Mouse (Mus musculus) frontal cortex, adult 2 months (tissue): ENCODE results near the gene Ago4. TPM values are rescaled to one million over a fixed set of nuclear protein-coding genes. Genes with fewer than 3 reads are reported as not detected.

Source experiments
- DNase-seq, 2 experiments: peaks; one replicate each; pipeline ENCODE4 v3.0.0; 2022; ENCODE audit warnings: low spot score in 1 of 2; ENCODE audit errors: extremely low spot score in 1 of 2
- polyA plus RNA-seq: library from polyadenylated mRNA; depleted of rRNA; stranded (reverse); fragments of >200 nt; gene quantifications from 2 replicates; pipeline ENCODE4 v1.2.3, GENCODE M21; 2012

Ago4 gene
- polyA plus RNA-seq, 1 experiment: 6.4 TPM

- no peak for DNase-seq
Observed at GRCm38 (mm10) chr4:126526828-126527227, 6.4 kb downstream of the Ago4 start.

GRCm38 (mm10) chr4:126526164-126526563 lies 7.1 kb downstream of the Ago4 start:
- no peak for DNase-seq

GRCm38 (mm10) chr4:126512308-126513066 lies 20.8 kb downstream of the Ago4 start:
- no peak for DNase-seq

DNA sequence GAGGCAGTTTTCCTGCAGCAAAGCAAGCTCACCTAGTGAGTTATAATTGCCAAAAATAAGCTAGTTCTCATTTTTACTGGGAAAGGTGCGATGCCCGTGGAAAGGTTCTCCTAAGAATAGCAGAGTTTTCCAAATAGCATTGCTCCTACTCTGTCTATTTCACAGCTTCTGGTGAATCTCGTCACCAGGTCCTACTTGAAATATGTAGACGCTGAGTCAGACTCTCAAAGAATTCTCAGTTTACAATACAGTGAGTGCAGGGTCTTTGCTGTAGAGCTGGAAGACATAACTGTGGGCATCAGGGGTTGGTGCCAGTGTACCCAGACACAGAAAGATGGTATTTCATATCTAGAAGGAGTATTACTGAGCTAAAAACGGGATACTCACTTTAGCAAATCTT lies 22.3 kb downstream of the Ago4 start:
- no peak for DNase-seq

- no peak for DNase-seq
Observed at GRCm38 (mm10) chr4:126509072-126509471, 24.2 kb downstream of the Ago4 start.

DNA sequence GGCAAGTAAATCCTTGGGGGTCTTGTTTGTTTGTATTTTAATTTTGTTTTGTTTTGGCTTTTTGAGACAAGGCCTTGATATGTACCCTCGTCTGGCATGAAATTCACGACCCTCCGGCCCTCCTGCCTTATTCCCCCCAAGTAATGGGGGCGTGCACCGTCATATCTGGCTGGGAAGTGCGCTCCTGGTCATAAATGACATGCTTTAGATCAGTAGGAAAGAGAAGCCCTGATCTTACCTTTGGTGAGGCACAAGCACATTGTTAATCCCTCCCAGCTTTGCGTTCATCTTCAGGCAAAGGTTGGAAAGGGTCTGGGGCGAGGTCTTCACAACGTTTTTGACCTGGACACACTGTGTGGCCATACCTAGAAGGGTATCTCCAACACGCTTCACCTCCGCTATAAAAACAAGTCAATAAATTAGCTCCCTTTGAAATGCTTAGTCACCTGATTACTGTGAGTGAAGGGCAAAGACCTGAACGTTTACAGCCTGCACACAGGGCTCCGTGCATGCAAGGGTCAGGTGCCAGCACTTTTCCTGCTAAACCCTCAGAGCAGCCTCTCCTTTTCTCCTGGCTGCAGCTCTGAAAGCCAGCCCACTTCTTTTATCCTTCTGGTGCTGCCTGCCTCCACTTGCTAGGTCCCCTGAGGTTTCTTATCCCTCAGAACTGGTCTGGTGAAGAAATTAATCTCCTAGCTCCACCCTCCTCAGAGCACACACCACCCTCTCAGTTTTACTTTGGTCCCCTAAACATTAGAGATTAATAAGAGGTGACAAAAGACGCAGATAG lies 25.0 kb downstream of the Ago4 start:
- no peak for DNase-seq

DNA sequence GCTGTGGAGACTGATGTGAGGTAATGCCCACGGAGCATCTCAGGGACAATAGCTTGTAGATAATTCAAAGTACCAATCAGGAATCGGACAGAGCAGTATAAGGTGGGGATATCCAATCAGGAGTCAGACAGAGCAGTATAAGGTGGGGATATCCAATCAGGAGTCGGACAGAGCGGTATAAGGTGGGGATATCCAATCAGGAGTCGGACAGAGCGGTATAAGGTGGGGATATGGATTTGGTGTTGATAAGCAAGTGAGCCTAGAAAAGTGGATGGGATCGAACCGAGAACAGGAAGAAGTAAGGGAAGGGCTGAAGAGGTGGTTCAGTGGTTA lies 30.3 kb downstream of the Ago4 start:
- no peak for DNase-seq

DNA sequence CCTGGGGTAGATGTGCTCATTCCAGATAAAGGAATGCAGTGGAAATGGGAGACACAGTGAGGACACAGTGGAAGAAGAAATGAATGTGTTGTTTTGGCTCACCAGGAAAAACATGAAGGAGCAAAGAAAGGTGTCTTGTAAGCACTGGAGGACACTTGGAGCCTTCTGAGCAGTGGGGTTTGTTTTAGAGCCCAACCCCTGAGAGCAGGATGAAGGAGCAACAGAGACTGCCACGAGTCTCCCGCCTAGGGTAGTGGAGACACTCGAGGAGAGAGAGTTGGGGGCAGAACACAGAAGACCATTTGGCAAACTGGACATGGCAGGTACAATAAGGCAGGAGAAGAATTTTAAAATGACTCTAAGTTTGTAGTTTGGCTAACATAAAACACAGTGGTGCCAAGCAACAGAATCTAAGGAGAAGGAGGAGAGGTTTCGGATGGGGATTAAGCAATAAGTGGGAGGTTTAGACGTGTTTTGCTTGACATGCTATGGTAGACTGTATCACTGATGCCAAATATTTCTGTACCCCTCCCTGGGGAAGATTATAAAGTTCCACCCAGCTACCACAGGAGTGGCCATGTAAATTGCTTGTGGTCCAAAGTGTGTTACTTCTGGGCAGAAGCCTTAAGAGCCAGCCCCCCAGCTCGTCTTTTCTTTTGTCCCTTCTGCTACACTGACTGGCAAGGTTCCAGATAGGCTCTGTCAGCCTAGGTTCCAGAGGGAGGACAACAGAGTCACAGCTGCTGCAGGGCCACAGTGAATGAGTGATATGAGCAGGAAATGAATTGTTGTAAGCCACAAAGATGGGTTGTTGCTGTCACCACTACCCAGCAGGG lies 30.9 kb downstream of the Ago4 start:
- no peak for DNase-seq

DNA sequence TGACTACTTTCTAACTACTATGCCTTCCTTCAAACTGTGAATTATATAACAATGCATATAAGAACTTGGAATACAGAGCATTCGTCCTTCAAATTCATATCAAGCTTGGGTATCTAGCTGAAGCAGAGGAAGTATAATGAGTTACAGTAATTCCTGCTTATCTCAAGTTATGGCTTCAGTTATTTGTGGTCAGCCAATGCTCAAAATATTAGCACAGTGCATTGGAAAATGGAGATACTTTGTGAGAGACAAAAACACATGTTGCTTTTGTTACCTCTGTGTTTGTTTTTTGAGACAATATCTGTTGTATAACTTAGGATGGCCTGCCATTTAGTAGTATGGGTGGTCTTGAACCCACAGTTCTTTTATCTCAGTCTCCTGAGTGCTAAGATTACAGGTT lies 34.7 kb downstream of the Ago4 start:
- no peak for DNase-seq

DNA sequence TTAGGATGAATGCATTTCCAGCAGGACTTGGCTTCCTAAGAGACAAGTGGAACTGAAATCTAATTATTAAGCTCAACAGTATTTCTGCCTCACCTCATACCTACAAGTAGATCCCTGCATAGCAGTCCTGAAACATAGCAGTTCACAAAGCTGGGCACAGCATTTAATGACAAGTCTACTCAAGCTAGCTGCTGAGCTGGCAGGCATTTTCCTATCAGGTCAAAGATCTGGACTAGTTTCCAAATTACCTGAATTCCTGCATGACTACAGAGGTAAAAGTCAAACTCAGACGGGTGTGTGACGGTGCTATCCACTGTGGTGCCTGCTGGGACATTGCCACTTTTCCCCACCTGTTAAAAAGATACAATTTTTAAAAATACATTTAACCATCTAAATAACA lies 36.3 kb downstream of the Ago4 start:
- no peak for DNase-seq

GRCm38 (mm10) chr4:126495942-126496790 lies 37.1 kb downstream of the Ago4 start:
- DNase-seq: no peak

DNA sequence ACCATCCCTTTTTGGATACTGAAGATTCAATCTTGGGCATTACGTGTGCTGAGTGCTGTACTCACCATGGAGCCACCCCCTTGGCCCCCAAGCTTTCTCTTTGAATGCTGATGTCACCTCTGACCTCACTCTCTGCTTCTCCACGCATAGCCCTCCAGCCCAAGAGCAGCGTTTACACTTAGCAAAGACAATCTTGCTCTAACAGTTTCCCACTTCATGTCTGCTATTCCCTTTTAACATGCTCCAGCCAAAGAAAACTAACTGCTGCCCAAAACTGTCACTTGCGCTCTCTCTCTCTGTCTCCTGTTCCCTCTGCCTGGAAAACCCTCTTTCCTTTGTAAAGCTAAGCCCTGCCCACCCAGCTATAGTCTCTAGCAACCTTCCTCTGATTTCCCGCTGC lies 37.8 kb downstream of the Ago4 start:
- DNase-seq: no peak

DNA sequence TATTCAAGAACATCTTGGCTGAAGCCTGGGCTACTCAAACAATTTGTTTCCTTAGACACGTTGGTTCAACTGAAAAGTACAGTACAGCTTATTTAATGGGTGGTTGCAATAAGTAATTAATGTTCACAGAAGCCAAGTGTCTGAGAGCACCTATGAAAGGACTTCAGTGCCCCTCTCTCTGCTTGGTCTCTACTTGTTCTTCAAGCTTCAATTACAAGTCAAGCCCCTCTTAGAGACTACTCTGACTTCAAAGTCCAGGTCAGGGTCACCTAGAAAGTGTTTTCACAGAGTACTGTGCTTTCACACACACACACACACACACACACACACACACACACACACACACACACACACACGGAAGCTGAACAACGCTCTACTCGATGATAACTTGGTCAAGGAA lies 39.9 kb downstream of the Ago4 start:
- DNase-seq: no peak

- DNase-seq: no peak
Observed at GRCm38 (mm10) chr4:126491977-126492376, 41.3 kb downstream of the Ago4 start.

- no peak for DNase-seq
Observed at GRCm38 (mm10) chr4:126490726-126491125, 42.5 kb downstream of the Ago4 start.

DNA sequence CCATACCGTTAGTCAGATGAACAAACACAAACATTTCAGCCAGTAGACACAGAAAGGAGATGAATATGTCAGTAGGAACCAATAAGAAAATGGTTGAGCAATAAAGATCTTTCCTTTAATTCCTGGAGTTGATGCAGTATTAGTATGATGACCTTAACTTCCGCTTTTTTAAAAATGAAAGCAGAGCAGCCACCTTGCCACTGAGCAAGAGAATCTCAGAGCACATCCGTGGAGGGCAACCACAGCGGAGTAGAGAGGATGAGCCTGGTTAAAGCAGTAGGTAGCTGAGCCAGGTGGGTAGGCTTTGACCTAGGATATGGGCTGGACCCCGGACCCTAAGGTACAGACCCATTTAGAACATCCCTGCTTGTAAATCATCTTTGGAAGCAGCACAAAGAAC lies 43.5 kb downstream of the Ago4 start:
- no peak for DNase-seq

DNA sequence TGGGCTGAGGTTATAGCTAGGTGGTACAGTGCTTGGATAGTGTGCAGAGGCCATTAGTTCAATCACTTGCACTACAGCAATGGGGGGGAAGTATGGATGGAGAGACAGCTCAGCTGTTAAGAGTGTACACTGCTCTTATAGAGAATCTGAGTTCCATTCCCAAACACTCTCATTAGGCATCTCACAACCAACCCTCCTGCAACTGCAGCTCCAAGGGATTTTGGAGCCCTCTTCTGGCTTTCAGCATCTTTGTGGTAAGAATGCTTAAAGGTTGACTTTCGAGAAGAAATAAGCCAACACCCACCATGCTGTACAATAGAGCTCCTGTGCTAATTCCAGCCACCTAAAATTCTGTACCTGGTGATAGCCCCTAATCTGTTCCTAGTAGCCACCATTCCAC lies 47.1 kb downstream of the Ago4 start:
- DNase-seq: peak in 1 of 2 experiments; percentile 28

- no peak for DNase-seq
Observed at GRCm38 (mm10) chr4:126485065-126485464, 48.2 kb downstream of the Ago4 start.

DNA sequence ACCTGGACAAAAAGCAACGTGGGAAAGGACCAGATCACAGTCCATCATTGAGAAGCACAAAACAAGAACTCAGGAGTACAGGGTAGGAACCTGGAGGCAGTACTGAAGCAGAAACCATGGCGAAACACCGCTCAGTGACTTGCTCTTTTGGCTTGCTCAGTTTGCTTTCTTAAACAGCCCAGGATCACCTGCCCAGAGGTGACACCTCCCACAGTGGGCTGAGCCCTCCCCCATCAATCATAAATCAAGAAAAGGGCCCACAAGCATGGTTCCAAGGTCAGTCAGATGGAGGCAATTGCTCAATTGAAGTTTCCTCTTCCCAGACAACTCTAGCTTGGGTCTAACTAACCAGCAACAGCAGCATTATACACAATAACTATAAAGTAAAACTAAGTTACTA lies 49.4 kb downstream of the Ago4 start:
- no peak for DNase-seq

DNA sequence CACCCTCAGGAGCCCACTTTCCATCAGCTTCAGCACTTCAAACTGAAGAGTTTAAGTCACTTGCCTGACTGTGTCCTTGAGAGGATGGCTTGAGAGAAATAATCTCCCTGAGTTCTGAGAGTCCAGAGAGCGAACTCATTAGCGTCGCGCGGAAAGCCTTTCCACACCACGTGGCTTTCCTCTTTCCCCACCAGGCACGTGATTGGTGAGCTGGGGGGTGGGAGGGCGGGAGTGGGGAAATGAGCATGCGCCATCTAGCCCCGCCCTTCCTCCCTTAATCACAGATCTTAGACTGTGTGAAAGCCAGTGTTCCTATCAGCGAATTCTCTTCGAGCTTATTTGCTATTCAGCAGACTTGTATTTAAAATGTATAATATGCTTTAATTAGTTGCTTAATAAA lies 50.3 kb downstream of the Ago4 start:
- no peak for DNase-seq
